Mouse (Mus musculus) cerebellum, adult 2 months (tissue): ENCODE data around the gene Atp2a1. TPM values are rescaled to one million over a fixed set of nuclear protein-coding genes. Genes with fewer than 3 reads are reported as not detected.

Source experiments
- DNase-seq, 2 experiments: peaks; one replicate each; pipeline ENCODE4 v3.0.0; 2021
- H3K27ac ChIP-seq: fragments of 200-500 bp; 2 replicates; pipeline ENCODE4 v1.5.1; 2012; ENCODE audit warnings: low read length, control low read depth, inconsistent platforms; ENCODE audit not compliant: insufficient read depth
- H3K27me3 ChIP-seq: fragments of 200-500 bp; 2 replicates; pipeline ENCODE4 v1.6.1; 2012; ENCODE audit warnings: inconsistent platforms, mild to moderate bottlenecking, low read length, moderate library complexity; ENCODE audit not compliant: control insufficient read depth, insufficient read depth
- H3K4me1 ChIP-seq: fragments of 200-500 bp; 2 replicates; pipeline ENCODE4 v1.6.1; 2011; ENCODE audit warnings: low read length; ENCODE audit not compliant: control insufficient read depth, insufficient read depth
- H3K4me3 ChIP-seq: fragments of 200-500 bp; replicated peaks from 2 replicates; pipeline ENCODE3; 2011; ENCODE audit warnings: mild to moderate bottlenecking, low read depth, low read length, control low read depth; ENCODE audit not compliant: insufficient read depth
- CTCF ChIP-seq: fragments of 200-500 bp; IDR thresholded peaks from 2 replicates; pipeline ENCODE4 v1.5.1; 2011; ENCODE audit warnings: low read depth, mild to moderate bottlenecking, control low read depth, low read length, moderate library complexity, borderline replicate concordance; ENCODE audit not compliant: insufficient read depth
- POLR2A ChIP-seq: fragments of 200-500 bp; IDR thresholded peaks from 2 replicates; pipeline ENCODE4 v1.6.1; 2011; ENCODE audit warnings: low read length, control low read depth, borderline replicate concordance; ENCODE audit not compliant: insufficient read depth
- WGBS: fragments of 180-500 bp; shearing (Covaris S2); methylation state at CpG from one replicate; pipeline ENCODE4 v1.1.7; 2018; 5-methylcytosine and 5-hydroxymethylcytosine counted together
- polyA plus RNA-seq: library from polyadenylated mRNA; depleted of rRNA; stranded (reverse); fragments of >200 nt; gene quantifications from 2 replicates; pipeline ENCODE4 v1.2.3, GENCODE M21; 2012; rRNA removed

Atp2a1 gene
- 0.38 and 0.46 TPM in 2 replicates for polyA plus RNA-seq

DNA sequence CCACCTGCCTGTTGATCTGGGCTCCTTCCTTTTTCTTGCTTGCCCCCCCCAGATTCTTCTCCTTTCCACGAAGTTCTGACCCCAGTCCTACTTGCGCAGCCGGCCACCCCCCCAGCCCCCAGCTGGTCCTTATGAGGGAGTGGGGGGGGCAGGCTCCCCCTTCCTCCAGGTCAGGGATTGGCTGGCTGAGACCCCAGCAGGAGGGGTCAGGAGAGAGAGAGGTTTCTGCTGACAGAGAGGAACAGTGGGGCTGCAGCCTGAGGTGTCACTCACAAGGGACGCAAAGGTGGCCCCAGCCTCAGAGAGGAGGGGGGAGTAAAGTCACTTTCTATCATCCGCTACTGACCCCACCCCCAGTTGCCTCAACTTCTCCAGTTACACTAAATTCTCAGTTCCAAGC is at the start of gene Atp2a1:
TSS of gene Atp2a1 (minus strand) at position 105 of the 400 bp plus-strand sequence.
- no peaks in the 10 kb centered on the region; the same call in 1 of the 2 replicates for H3K27me3 ChIP-seq
- WGBS, result 59% methylated on average over 5 of the region's 5 CpGs
- H3K4me3 ChIP-seq, result no peak within 1 kb of the TSS
- TF ChIP-seq CTCF (no peak), POLR2A (no peak)
- H3K4me1 ChIP-seq, result no peaks in the 10 kb centered on the region
- no peak within 1 kb of the TSS for H3K27ac ChIP-seq
- DNase-seq, result no peak

DNA sequence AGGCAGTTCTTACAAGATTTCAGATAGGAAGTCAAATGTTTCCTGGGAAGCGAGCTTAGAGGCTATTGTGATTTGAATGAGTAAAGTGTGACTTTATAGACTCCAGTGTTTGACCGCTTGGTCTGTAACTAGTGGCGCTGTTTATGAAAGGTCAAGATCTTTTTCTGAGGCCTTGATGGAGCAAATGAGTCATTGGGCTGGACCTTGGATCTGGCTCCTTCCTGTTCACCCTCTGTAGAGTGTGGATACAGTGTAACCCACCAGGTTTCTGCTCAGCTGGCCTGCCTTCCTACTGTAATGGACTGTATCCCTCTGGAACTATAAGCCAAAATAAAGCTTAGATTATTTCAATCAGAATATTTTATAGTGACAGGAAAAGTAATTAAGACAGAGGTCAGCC is 48.4 kb upstream of the Atp2a1 start:
- Histone ChIP-seq H3K4me3 (no peak overlapping the region), H3K4me1 (no peaks in the 10 kb centered on the region), H3K27me3 (no peaks in the 10 kb centered on the region; the same call in 1 of the 2 replicates), H3K27ac (no peak overlapping the region)
- 84% methylated on average over 3 of the region's 3 CpGs for WGBS
- DNase-seq, result no peak
- TF ChIP-seq POLR2A (no peak), CTCF (no peak)

DNA sequence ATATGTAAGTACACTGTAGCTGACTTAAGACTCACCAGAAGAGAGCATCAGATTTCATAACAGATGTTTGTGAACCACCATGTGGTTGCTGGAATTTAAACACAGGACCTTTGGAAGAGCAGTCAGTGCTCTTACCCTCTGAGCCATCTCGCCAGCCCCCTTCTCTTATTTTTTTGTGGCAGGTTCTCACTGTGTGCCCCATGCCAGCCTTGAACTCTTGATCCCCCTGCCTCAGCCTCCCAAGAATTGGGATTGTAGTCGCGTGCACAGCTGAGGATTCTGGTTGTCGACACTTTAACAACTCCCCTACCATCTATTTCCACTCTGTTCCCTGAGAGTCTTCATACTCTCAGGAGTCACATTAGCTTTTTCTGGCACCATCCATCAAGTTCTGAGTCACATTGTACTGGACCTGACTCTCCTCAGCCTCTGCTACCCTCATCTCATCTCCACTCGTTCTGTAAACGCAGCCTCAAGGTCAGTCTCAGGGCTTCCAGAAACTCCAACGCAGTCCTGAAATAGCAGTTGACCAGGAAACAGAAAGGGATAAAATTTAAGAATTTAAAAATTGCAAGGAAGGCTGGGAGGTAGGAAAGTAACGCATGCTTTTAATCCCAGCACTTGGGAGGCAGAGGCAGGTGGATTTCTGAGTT is 44.3 kb upstream of the Atp2a1 start:
- DNase-seq, result no peak
- 85% methylated on average over 8 of the region's 8 CpGs for WGBS
- Histone ChIP-seq H3K4me3 (no peak overlapping the region), H3K27me3 (no peaks in the 10 kb centered on the region; the same call in 1 of the 2 replicates), H3K27ac (no peak overlapping the region), H3K4me1 (no peaks in the 10 kb centered on the region)
- no peak for TF ChIP-seq CTCF

DNA sequence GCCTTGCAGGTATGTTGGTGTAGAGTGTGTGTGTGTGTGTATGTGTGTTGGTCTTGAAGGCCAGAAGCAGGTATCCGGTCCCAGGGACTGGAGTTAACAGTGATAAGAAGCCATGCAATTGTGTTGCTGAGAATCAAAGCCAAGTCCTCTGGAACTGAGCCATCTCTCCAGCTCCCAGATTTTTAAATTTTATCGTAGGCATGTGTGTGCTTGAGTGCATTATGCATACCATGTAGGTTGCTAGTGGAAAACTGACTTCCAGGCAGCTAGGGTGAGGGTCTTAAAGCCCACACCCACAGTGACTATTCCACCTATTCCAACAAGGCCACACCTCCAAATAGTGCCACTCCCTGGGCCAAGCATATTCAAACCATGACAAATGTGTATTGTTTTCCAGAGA is 42.0 kb upstream of the Atp2a1 start:
- H3K27ac ChIP-seq, result no peak overlapping the region
- WGBS, result 38% methylated on average over 2 of the region's 2 CpGs
- TF ChIP-seq POLR2A, result no peak
- no peak for TF ChIP-seq CTCF
- DNase-seq, result no peak
- H3K27me3 ChIP-seq, result no peaks in the 10 kb centered on the region
- peaks cover 5% of the 10 kb centered on the region; the same call in 1 of the 2 replicates for H3K4me1 ChIP-seq
- no peak overlapping the region for H3K4me3 ChIP-seq

DNA sequence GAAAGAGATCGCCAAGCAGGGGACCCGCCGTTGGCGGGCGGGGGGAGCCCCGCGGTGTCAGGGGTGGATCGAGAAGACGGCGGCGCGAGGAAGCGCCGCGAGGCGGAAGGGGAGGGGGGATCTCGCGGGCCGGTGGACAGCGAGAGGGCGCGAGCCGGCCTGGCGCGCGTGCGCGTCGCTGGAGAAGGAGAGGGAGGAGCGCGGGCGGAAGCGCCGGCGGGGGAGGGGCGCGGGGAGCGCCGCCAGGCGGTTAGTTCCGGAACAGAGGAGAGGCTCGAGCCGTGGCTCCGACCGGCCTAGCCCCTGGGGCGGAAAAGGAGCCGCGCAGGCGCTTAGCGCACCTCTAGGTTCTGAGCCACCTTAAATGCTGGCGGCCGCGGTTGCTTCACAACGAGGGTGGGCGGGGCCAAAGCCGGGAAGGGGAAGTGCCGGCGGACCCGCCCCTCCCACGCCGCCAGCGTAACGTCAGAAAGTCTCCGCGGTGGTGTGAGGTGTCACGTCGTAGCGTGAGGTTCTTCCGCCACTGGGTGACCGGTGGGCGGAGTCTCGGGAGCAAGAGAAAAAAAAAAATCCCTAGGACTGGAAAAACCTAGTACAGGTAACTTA is 40.5 kb upstream of the Atp2a1 start, which contains the start of gene Atxn2l:
TSS of gene Atxn2l (minus strand) at position 165 of the 606 bp plus-strand sequence.
- no peaks in the 10 kb centered on the region for H3K27me3 ChIP-seq
- peak within 1 kb of the TSS; percentile 73 for H3K4me3 ChIP-seq
- DNase-seq, result peak; percentile 99
- under 1% methylated on average over 59 of the region's 72 CpGs for WGBS
- peak within 1 kb of the TSS; percentile 76 for H3K27ac ChIP-seq
- TF ChIP-seq CTCF (peak; percentile 44; the same call in 1 of the 2 replicates), POLR2A (peak; percentile 39; the same call in 1 of the 2 replicates)
- H3K4me1 ChIP-seq, result peaks cover 5% of the 10 kb centered on the region; the same call in 1 of the 2 replicates

DNA sequence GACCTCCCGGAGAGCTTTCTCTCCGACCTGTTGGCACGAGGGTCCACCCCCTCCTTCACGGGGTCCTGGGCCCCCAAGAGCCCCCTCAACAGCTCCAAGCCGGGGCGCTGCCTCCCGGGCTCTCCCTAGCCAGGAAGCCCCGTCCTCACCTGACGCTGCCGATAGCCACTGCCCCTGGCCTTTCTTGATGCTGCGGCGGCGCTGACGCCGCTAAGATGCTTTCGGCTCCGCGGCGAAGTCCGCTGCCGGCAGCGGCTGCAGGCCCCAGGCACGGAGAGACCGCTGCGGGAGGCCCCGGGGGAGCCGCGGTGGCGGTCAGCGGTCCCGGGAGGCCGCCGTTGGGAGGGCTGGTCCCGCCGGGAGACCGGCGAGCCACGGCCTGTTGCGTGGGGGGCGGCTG is 39.8 kb upstream of the Atp2a1 start:
- H3K27ac ChIP-seq, result peak overlapping the region; percentile 76
- no peak for DNase-seq
- H3K27me3 ChIP-seq, result no peaks in the 10 kb centered on the region
- TF ChIP-seq CTCF (no peak), POLR2A (no peak)
- 2% methylated on average over 40 of the region's 40 CpGs for WGBS
- peak overlapping the region; percentile 73 for H3K4me3 ChIP-seq
- peaks cover 5% of the 10 kb centered on the region; the same call in 1 of the 2 replicates for H3K4me1 ChIP-seq

DNA sequence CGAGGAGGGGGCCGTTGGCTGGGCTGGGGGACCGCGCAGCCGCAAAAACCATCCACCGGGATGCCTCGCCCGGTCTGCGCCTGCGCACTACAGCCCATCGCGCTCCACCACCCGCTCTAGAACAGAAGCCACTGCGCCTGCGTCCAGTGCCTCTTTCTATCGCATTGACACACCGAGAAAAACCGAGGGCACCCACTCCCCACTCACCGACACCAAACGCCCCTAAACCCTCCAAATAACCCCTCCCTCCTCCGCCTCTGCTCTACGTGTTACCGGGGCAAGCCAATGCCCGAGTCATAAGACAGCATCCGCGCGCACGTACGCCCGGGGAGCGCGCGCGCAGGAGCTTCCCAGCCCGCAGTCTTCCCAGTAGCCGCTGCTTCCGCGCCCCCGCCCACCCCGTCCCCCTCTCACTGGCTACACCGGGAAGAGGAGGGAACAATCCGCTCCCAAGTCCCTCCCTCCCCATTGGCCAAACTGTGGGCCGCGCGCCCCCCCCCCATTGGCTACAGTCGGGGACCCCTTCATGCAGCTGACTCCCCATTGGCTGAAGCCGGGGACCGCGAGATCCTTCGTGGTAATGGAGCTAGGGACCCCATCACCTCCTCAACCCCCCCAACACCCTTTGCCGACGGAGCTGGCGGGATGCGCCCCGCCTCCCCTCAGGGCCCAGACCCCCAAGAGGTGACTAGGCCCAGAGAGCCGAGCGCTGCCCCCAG is 39.3 kb upstream of the Atp2a1 start:
- Histone ChIP-seq H3K27me3 (no peaks in the 10 kb centered on the region), H3K4me1 (peaks cover 5% of the 10 kb centered on the region; the same call in 1 of the 2 replicates), H3K4me3 (peak overlapping the region; percentile 73), H3K27ac (peak overlapping the region; percentile 77)
- WGBS, result under 1% methylated on average over 55 of the region's 57 CpGs
- TF ChIP-seq CTCF (no peak), POLR2A (peak; percentile 63; the same call in 1 of the 2 replicates)
- DNase-seq, result peak; percentile 93 to 96
